Mouse (Mus musculus) megakaryocyte, embryonic 14.5 days (primary cell): ENCODE results near the gene Rps15.

Experiments
- FLI1 ChIP-seq: IDR thresholded peaks from 2 replicates; pipeline ENCODE4 v1.6.1; 2012; ENCODE audit warnings: low read length, inconsistent platforms, mixed read lengths
- GATA1 ChIP-seq: IDR thresholded peaks from 3 replicates; pipeline ENCODE4 v1.6.1; 2012; ENCODE audit warnings: mixed read lengths, low read length, inconsistent platforms, borderline replicate concordance

DNA sequence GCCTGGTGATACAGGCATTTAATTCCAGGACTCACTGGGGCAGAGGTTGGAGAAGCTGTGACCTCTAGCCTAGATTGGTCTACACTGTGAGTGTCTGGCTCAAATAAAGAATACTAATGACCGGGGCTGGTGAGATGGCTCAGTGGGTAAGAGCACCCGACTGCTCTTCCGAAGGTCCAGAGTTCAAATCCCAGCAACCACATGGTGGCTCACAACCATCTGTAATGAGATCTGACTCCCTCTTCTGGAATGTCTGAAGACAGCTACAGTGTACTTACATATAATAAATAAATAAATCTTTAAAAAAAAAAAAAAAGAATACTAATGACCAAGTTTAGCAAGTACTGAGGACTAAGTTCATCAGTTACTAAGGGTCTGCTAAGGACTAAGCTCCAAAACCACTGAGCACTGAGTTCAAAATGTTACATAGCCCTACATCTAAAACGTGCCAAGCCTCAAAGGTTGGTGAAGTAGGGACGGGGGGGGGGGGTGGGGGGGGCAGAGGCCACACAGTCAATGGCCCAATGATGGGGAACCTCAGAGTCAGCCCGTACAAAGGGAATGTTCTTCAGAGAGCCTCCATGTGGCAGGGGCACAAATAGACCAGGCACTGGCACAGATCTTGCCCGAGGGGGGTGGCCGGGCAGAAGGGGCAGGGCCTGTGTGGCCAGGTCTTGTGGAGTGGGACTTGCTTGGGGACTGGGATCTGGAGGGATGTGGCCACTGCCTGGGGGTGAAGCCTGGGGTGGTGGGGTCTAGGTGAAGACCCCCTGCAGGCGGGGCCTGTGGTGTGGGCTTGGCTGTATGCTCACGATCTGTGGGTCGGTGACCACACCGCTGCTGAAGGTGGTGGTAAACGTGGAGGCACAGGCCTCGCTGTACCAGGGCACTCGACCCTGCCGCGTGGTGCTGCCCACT, 32.1 kb downstream of the Rps15 start:
- TF ChIP-seq GATA1 = no peak
- TF ChIP-seq FLI1 = no peak
